Mouse (Mus musculus) midbrain, embryonic 14.5 days (tissue): Measurements from ENCODE around the gene Glrx5. TPM values are rescaled to one million over a fixed set of nuclear protein-coding genes. Genes with fewer than 3 reads are reported as not detected.

Experiments
- ATAC-seq: fragments of 200-750 bp; cut with Nextera tagmentation; 2 replicates; pipeline ENCODE4 v1.8.0; 2017; ENCODE audit warnings: moderate number of reproducible peaks, moderate library complexity; ENCODE audit not compliant: low FRiP score, low TSS enrichment
- DNase-seq: peaks from one replicate; pipeline ENCODE4 v3.0.0-alpha.2; 2015
- H3K27ac ChIP-seq: fragments of 300-500 bp; sonication (generic); replicated peaks from 2 replicates; pipeline ENCODE4 v1.5.1; 2014; ENCODE audit warnings: mild to moderate bottlenecking, low read depth, low read length, moderate library complexity
- H3K27me3 ChIP-seq: fragments of 300-500 bp; sonication (generic); 2 replicates; pipeline ENCODE4 v1.6.1; 2014; ENCODE audit warnings: low read length, control low read depth, mixed read lengths; ENCODE audit not compliant: control insufficient read depth, insufficient read depth
- H3K36me3 ChIP-seq: fragments of 300-500 bp; sonication (generic); 2 replicates; pipeline ENCODE4 v1.6.1; 2014; ENCODE audit warnings: low read length, control low read depth; ENCODE audit not compliant: control insufficient read depth, insufficient read depth
- H3K4me1 ChIP-seq: fragments of 300-500 bp; sonication (generic); 2 replicates; pipeline ENCODE4 v1.6.1; 2014; ENCODE audit warnings: mild to moderate bottlenecking, antibody characterized with exemption, low read length, control low read depth; ENCODE audit not compliant: control insufficient read depth, insufficient read depth
- H3K4me2 ChIP-seq: fragments of 300-500 bp; sonication (generic); 2 replicates; pipeline ENCODE4 v1.6.1; 2014; ENCODE audit warnings: mild to moderate bottlenecking, low read length, moderate library complexity
- H3K4me3 ChIP-seq: fragments of 300-500 bp; sonication (generic); replicated peaks from 2 replicates; pipeline ENCODE4 v1.5.1; 2014; ENCODE audit warnings: low read depth, low read length
- H3K9ac ChIP-seq: fragments of 300-500 bp; sonication (generic); replicated peaks from 2 replicates; pipeline ENCODE4 v1.6.1; 2014; ENCODE audit warnings: mild to moderate bottlenecking, low read length, moderate library complexity
- H3K9me3 ChIP-seq: fragments of 300-500 bp; sonication (generic); 2 replicates; pipeline ENCODE4 v1.6.1; 2016; ENCODE audit warnings: low read length, control low read depth, mixed read lengths; ENCODE audit not compliant: control insufficient read depth
- WGBS: fragments of 180-500 bp; shearing (Covaris S2); extraction: QIAGEN DNeasy Blood & Tissue Kit; methylation state at CpG from one replicate; pipeline ENCODE4 v1.1.7; 2014; 5-methylcytosine and 5-hydroxymethylcytosine counted together
- polyA plus RNA-seq: library from polyadenylated mRNA; unstranded; fragments of >200 nt; fragmentation: Nextera tagmentation; extraction: Ambion mirVana; gene quantifications from 2 replicates; pipeline ENCODE4 v1.2.1, GENCODE M21; 2014

Glrx5 gene
- polyA plus RNA-seq, 1 experiment from 2014 or later, result 175 TPM

GRCm38 (mm10) chr12:105044775-105045174, 12.3 kb downstream of the Glrx5 start:
- 90% methylated on average over 9 of the region's 9 CpGs for WGBS
- no peak overlapping the region for H3K4me3 ChIP-seq
- no peak for ATAC-seq

GRCm38 (mm10) chr12:105048301-105048863, 15.9 kb downstream of the Glrx5 start:
- H3K4me3 ChIP-seq, result no peak overlapping the region
- no peak overlapping the region for H3K4me2 ChIP-seq
- no peak overlapping the region for H3K27ac ChIP-seq
- no peak for ATAC-seq
- no peak overlapping the region for H3K9ac ChIP-seq
- H3K27me3 ChIP-seq, result no peaks in the 10 kb centered on the region
- H3K4me1 ChIP-seq, result no peaks in the 10 kb centered on the region
- 41% methylated on average over 17 of the region's 17 CpGs for WGBS
- no peaks in the 10 kb centered on the region for H3K9me3 ChIP-seq
- no peaks in the 10 kb centered on the region for H3K36me3 ChIP-seq
- no peak for DNase-seq

More at GRCm38 (mm10) chr12:105044775-105045174, 12.3 kb downstream of the Glrx5 start:
- no peak overlapping the region for H3K27ac ChIP-seq
- H3K9me3 ChIP-seq, result no peaks in the 10 kb centered on the region
- no peak overlapping the region for H3K4me2 ChIP-seq
- no peak for DNase-seq
- no peak overlapping the region for H3K9ac ChIP-seq
- peaks cover 21% of the 10 kb centered on the region for H3K36me3 ChIP-seq
- no peaks in the 10 kb centered on the region for H3K4me1 ChIP-seq
- H3K27me3 ChIP-seq, result no peaks in the 10 kb centered on the region

GRCm38 (mm10) chr12:105049813-105050212, 17.3 kb downstream of the Glrx5 start:
- DNase-seq (no peak), ATAC-seq (no peak)
- Histone ChIP-seq H3K9me3 (no peaks in the 10 kb centered on the region), H3K4me1 (no peaks in the 10 kb centered on the region), H3K4me3 (no peak overlapping the region), H3K4me2 (no peak overlapping the region), H3K27ac (no peak overlapping the region), H3K27me3 (no peaks in the 10 kb centered on the region), H3K9ac (no peak overlapping the region), H3K36me3 (no peaks in the 10 kb centered on the region)
- 83% methylated on average over 12 of the region's 12 CpGs for WGBS

GRCm38 (mm10) chr12:105050898-105051297, 18.4 kb downstream of the Glrx5 start:
- Histone ChIP-seq H3K9me3 (no peaks in the 10 kb centered on the region), H3K4me2 (no peak overlapping the region), H3K27ac (no peak overlapping the region), H3K4me1 (no peaks in the 10 kb centered on the region), H3K4me3 (no peak overlapping the region), H3K9ac (no peak overlapping the region), H3K36me3 (no peaks in the 10 kb centered on the region), H3K27me3 (no peaks in the 10 kb centered on the region)
- DNase-seq, result peak; percentile 87
- WGBS, result 19% methylated on average over 4 of the region's 4 CpGs
- no peak for ATAC-seq

GRCm38 (mm10) chr12:105054041-105054440, 21.6 kb downstream of the Glrx5 start:
- Histone ChIP-seq H3K9ac (no peak overlapping the region), H3K27ac (no peak overlapping the region), H3K4me3 (no peak overlapping the region), H3K4me2 (no peak overlapping the region), H3K27me3 (no peaks in the 10 kb centered on the region), H3K9me3 (no peaks in the 10 kb centered on the region), H3K4me1 (no peaks in the 10 kb centered on the region), H3K36me3 (no peaks in the 10 kb centered on the region)
- WGBS, result 93% methylated on average over 15 of the region's 15 CpGs
- no peak for DNase-seq
- ATAC-seq, result no peak

- Histone ChIP-seq H3K9me3 (no peaks in the 10 kb centered on the region), H3K9ac (no peak overlapping the region), H3K27me3 (no peaks in the 10 kb centered on the region), H3K4me1 (no peaks in the 10 kb centered on the region), H3K36me3 (no peaks in the 10 kb centered on the region), H3K4me2 (no peak overlapping the region), H3K27ac (no peak overlapping the region), H3K4me3 (no peak overlapping the region)
- no peak for ATAC-seq
- no peak for DNase-seq
- 84% methylated on average over 6 of the region's 6 CpGs for WGBS
Observed at GRCm38 (mm10) chr12:105055308-105055707, 22.8 kb downstream of the Glrx5 start.

GRCm38 (mm10) chr12:105060006-105060405, 27.5 kb downstream of the Glrx5 start:
- WGBS, result 93% methylated on average over 2 of the region's 2 CpGs
- H3K9ac ChIP-seq, result no peak overlapping the region
- DNase-seq, result no peak

GRCm38 (mm10) chr12:105063201-105064134, 31.0 kb downstream of the Glrx5 start:
- no peaks in the 10 kb centered on the region for H3K9me3 ChIP-seq
- no peak overlapping the region for H3K9ac ChIP-seq
- DNase-seq (peak; percentile 78), ATAC-seq (peak; percentile 37)
- H3K27me3 ChIP-seq, result no peaks in the 10 kb centered on the region
- H3K4me2 ChIP-seq, result peak overlapping the region; percentile 12; the same call in 1 of the 2 replicates
- H3K36me3 ChIP-seq, result no peaks in the 10 kb centered on the region
- H3K4me1 ChIP-seq, result peaks cover 7% of the 10 kb centered on the region; the same call in 1 of the 2 replicates
- peak overlapping the region; percentile 68 for H3K27ac ChIP-seq
- no peak overlapping the region for H3K4me3 ChIP-seq
- 42% methylated on average over 28 of the region's 28 CpGs for WGBS

More at GRCm38 (mm10) chr12:105060006-105060405, 27.5 kb downstream of the Glrx5 start:
- no peaks in the 10 kb centered on the region for H3K27me3 ChIP-seq
- no peak for ATAC-seq
- H3K4me2 ChIP-seq, result no peak overlapping the region
- H3K36me3 ChIP-seq, result no peaks in the 10 kb centered on the region
- no peaks in the 10 kb centered on the region for H3K9me3 ChIP-seq
- no peak overlapping the region for H3K4me3 ChIP-seq
- peaks cover 7% of the 10 kb centered on the region; the same call in 1 of the 2 replicates for H3K4me1 ChIP-seq
- no peak overlapping the region for H3K27ac ChIP-seq
